Mouse (Mus musculus): ENCODE measurements around the gene Dnpep.
A peak's percentile ranks its signal among the peaks of the same experiment; 100 is the strongest.

Dnpep gene

DNA sequence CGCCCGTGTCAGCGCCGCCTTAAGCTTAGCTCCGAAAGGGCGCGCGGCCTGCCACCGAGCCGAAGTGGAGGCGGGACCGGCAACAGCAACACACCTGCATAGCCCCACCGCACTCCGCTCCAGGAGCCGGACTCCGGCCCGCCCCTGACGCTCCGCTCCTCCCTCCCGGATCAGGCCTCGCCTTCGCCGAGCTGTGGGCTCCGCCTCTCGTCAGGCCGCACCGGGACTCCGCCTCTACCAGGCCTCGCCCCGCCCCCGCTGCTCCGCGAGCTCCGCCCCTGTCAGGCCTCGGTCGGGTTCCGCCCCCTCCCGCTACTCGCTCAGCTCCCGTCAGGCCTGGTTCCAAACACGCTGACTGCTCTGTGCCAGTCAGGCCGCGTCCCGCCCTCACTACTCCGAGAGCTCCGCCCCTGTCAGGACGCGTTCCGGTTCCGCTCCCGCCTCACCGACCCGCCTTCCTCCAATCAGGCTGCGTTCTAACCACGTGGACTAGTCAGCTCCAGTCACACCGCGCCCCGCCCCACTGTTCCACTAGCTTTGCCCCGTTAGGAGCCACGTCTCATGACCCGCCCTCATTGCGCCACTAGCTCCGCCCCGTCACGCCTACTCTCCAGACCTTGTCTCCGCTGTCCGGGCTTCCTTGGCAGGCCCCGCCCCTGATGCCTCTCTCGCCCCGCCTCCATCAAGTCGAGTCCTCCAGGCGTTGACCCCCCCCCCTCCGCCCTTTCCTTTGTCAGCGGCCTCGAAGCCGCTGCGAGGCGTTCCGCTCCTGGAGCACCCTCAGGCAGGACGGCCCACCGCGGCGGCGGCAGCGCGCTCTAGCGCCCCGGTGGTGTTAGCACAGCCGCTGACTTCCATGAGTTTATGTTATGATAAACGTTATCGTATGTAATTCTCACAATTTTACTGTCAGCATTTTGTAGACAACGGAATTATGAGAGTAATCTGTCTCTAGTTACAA is at the start of gene Dnpep:
TSS of gene Dnpep (minus strand) at position 750 of the 961 bp plus-strand sequence.
- DNase-seq (ENCODE audit: low read depth) = peak; percentile 100

DNA sequence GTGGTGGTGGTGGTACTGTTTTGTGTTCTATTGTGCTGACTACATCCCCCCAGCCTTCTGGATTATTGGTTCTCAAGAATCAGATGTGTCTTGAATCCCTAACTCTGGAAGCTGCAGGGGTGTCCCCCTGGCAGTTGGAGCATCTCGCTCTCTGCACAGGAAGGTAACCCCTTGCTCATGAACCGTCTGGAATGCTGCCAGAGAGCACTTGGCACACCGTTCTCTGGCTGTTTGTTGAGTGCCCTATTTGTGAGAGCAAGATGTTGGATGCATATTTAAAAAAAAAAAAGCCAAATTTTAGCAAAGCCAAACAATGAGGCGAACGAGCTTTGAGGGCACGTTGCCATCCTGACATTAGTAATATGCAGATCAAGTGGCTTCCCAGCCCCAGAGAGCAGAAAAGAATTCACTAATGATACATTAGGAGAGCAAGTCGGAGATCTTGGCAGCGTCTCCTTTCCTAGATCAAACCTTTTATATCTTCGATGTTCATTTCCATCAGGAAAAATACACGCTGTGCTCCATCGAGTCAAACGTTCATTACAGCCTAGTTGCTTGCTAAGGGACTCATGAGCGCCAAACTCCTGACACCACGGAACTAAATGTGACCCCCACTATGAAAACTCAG is 47.8 kb upstream of the Dnpep start:
- no peak for DNase-seq (ENCODE audit: low read depth)

DNA sequence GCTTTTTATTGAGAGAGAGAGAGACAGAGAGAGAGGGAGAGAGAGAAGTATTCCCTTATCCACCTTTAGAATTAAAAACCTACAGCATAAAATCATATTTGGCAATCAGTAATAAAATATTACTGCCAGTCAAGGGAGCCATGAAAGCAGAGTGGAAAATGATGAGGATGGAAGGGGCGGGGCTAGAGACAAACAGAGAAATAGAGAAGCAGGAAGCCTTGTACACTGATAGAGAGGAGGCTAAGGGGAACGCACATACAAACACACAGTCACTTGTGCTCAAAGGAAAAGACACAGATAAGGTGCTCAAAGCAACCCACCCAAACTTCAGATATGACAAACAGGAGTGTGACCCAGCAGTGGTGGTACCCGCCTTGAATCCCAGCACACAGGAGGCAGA is 46.1 kb upstream of the Dnpep start:
- no peak for DNase-seq (ENCODE audit: low read depth)

DNA sequence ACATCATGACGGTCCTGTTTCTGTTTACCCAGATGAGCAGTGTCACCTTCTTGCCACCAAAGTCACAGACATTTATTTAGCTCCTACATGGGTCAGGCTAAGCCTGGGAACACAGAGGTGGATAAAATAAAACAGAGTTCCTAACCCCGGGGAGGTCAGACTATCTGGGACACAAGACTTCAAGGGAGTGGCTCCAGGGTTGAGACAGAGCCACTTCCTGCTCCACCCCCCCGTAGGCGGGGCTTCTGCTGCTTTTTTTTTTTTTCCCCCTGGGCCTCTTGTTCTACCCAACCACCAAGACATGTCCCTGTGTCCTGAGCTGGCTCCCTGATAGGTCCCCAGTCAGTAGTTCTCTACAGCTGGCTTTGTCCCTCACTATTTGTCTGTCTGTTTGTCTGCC is 44.0 kb upstream of the Dnpep start:
- DNase-seq (ENCODE audit: low read depth) = no peak

DNA sequence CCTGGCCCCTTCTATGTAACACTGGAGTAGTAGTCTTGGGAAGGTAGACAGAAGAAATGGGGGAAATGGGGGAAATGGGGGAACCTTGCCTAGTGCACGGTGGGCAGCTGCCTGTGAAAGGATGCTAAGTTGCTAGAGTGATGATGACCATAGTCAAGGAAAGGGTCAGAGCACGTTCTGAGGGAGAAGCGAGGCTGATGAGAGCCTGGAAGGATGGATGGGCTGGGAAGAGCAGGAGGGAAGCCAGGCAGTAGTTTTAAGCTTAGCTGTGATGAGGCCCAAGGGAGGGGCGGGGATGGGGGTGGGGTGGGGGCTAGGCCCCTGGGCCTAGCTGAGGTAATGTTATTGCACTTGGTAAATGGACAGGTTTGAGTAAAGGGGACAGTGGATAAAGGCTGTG is 43.3 kb upstream of the Dnpep start:
- DNase-seq (ENCODE audit: low read depth) = no peak

DNA sequence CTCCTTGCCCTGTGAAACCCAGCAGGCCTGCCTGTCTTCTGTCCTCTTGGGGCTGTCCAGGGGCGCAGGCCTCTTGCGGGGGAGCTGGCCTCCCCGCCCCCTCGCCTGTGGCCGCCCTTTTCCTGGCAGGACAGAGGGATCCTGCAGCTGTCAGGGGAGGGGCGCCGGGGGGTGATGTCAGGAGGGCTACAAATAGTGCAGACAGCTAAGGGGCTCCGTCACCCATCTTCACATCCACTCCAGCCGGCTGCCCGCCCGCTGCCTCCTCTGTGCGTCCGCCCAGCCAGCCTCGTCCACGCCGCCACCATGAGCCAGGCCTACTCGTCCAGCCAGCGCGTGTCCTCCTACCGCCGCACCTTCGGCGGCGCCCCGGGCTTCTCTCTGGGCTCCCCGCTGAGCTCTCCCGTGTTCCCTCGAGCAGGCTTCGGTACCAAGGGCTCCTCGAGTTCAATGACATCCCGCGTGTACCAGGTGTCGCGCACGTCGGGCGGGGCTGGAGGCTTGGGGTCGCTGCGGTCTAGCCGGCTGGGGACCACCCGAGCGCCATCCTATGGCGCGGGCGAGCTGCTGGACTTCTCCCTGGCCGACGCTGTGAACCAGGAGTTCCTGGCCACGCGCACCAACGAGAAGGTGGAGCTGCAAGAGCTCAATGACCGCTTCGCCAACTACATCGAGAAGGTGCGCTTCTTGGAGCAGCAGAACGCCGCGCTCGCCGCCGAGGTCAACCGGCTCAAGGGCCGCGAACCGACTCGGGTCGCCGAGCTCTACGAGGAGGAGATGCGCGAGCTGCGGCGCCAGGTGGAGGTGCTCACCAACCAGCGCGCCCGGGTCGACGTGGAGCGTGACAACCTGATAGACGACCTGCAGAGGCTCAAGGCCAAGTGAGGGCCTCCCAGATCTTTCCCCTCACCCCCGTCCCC is 42.6 kb upstream of the Dnpep start, which contains the start of gene Des:
TSS of gene Des (plus strand) at position 218 of the 920 bp plus-strand sequence.
- no peak for DNase-seq (ENCODE audit: low read depth)

DNA sequence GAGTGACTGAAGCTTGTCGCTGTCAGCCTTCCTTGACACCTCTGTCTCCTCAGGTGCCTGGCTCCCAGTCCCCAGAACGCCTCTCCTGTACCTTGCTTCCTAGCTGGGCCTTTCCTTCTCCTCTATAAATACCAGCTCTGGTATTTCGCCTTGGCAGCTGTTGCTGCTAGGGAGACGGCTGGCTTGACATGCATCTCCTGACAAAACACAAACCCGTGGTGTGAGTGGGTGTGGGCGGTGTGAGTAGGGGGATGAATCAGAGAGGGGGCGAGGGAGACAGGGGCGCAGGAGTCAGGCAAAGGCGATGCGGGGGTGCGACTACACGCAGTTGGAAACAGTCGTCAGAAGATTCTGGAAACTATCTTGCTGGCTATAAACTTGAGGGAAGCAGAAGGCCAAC is 41.6 kb upstream of the Dnpep start:
- no peak for DNase-seq (ENCODE audit: low read depth)

DNA sequence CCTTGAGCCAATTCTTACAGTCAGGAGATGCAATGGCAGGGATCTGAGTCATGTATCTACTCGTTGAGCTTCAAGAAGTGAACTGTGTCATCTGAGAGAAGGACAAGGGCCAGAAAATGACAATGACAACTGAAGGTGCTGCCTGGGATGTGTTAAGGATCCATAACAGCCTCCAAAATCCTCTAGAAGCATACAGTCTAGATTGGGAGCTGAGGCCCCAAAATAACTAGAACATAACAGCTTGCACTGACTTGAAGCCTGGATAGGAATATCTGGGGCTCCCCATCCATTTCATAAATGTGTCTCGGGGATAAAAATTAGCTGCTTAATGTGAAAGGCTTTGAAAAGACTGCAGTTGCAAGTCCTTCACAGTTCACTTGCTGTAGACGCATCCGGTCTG is 40.2 kb upstream of the Dnpep start:
- DNase-seq (ENCODE audit: low read depth) = no peak

DNA sequence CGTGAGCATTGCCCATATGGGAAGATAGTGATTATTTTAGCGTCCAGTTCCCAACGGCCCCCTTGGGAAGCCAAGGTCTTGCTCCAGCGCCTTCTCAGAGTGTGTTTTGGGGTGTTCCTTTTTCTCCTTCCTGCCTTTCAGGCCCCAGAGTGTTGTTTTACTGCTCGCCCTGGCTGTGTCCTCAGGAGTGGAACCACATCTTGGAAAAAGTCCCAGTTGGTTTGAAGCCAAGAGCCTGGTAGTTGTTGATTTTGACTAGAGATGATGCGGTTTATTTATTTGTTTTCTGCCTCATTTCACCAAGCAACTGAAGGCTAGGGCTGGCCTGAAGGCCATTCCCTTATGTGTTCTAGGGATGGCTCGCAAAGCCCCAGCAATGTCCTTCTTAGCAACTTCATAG is 39.5 kb upstream of the Dnpep start:
- no peak for DNase-seq (ENCODE audit: low read depth)

DNA sequence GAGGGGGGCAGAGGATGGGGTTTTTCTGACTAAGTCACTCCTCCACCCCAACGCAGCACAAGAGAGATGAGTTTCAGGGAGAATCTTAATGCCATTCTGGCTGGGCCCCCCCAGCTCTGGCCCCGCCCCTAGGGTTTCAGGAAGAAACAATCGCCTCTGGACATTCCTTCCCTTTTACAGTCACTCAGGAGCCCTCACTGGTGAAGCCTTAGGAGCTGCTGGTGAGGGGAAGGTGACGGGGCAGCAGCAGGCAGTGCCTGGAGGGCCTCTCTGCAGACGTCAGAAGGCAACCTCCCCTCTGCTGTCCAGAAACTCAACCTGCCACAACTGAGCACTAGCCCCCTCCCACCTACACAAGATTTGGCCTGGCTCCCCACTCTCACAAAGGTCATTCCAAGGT is 31.5 kb upstream of the Dnpep start:
- no peak for DNase-seq (ENCODE audit: low read depth)

DNA sequence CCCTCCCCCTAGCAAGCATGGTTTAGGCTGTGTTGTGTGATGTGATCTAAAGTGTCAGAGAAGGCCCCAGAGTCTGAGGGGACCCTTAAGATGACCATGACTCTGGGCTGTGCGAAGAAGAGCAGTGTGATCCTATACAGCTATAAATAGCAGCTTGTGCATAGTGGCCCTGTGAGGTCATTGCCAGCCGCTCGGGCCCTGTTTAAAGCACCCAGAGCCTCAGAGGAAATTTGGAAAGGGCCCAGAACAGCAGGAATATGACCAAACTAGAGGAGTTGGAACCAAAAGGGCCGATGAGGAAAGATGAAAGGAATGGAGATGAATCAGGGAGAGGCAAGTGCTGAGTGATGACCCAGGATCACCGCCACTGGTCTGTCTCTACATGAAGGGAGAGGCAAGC is 29.5 kb upstream of the Dnpep start:
- DNase-seq (ENCODE audit: low read depth) = no peak

DNA sequence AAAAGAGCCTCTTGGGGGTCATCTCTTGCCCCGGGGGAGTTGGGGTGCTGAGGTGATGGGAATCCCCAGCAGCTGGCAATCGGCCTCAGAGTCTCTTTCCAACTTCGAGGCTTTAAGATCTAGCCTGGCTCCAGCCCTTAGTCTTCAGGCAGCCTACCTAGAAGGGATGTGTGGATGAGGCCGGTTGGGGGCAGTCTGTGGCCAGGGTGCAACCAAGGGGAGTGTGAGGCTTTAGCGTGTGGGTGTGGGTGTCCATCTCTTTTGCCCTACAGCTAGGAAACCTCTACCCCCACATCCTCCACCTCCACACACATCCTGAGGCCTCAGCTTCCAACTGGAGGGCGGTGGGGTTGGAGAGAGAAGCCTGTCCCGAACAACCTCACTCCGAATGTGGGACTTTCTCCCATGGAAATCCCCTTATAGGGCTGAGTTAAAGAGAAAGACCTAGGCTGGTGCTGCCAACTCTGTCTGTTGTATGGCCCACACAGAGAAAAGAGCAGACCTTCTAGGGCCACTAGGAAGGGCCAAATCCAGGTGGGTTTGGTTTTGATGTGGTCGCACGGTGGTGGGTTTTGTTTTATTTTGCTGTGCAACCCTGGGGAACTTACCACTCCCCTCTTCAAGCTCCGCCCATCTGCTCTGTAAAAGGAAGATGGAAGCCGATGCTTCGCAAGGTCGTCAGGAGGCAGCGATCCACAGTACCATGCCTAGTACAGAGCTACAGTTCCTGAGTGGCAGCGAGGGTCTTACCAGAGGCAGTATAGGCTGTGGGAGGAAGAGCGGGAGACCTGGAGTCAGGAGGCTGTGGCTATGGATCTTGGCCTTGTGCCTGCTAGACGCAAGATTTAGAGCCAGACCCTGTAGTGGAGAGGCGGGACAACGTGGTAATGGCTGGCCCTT is 27.5 kb upstream of the Dnpep start:
- DNase-seq (ENCODE audit: low read depth) = no peak

DNA sequence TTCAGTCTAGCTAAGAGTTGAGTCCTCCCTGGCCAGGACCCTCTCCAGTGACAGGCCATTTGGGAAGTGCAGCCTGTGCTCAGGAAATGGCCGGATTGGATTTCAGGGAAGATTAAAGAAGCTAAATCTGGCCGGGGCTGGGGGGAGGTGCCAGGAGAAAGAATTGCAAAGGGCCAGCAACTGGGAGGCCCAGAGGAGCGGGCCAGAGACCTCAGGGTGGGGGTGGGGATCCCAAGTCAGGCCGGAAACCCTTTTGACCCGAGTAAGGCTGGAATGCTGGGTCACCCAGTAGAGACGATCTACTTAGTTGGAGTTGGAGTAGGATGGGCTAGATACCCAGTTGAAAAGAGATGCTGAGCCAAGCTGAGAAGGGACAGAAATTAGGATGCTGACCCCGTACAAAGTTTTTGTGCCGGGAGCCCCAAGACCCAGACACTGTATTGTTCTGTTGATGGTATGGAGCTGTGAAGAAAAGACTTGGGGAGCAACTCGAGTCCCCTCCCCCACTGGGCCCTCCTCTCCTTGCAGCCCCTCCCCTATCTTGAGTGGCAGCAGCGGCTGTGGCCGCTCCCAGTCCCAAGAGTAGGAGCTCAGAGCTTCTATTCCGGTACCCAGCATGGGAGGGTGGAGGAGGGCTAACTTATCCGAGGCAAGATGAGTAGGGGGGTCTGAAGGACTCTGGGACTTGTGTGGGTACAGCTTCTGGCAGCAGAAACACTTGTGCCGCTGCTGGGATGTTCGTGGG is 26.7 kb upstream of the Dnpep start:
- DNase-seq (ENCODE audit: low read depth) = no peak

DNA sequence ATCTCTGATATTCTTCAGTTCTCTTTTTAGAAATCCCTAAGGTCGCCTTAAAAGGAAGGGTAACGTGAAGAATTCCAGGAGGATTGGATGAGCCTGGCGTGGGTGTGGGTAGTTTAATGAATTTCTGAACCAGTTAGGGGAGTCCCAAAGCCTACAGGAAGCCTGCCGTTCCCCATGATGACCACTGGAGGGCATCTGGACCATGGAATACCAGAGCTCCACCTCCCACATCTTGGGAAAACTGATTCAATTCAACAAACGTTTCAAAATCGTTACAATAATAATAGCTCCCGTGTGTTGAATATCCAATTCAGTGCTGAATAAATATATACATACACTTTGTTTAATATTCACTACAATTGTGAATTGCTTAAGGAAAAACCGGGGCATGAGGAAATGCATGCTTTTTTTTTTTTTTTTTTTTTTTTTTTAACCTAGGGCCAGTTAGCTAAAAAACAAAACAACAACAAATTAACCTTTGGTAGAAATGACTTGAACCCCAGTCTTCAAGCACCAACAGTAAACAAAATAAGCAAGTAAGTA is 25.2 kb upstream of the Dnpep start:
- DNase-seq (ENCODE audit: low read depth) = no peak

DNA sequence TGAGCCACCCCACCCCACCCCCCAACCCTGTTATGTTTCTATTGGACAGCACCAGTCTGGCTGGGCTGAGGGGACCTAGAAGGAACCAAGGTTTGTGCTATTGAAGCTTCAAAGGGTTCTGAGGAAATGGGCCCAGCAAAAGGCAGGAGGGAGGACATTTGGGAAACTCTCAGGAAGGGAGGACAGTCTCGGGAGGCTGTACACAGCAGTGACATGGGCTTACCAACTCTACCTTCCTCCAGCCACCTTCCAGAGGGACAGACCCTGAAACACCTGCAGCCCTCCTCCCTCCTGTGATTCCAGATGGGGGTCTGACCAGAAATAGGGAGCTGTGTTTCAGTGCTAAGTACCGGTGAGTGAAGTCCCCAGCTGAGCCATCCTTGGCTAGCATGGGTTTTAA is 22.7 kb upstream of the Dnpep start:
- no peak for DNase-seq (ENCODE audit: low read depth)

DNA sequence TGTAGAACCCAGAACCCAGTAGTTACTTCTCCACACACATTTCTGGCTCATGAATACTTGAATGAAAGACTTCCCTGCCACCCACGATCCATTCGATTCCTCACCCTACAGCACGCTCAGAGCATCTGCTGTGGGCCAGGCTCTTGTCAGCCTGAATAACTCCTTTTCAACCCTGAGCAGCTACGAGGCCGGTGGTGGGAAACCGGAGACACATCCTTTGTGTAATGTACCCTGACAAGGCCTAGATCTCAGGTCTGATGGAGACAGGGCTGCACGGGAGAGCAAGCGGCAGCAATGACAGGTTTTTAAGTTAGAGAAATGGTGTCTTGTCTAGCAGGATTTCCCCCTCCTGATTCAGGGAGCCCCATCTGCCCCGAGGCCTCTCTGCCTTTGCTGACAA is 21.5 kb upstream of the Dnpep start:
- no peak for DNase-seq (ENCODE audit: low read depth)

DNA sequence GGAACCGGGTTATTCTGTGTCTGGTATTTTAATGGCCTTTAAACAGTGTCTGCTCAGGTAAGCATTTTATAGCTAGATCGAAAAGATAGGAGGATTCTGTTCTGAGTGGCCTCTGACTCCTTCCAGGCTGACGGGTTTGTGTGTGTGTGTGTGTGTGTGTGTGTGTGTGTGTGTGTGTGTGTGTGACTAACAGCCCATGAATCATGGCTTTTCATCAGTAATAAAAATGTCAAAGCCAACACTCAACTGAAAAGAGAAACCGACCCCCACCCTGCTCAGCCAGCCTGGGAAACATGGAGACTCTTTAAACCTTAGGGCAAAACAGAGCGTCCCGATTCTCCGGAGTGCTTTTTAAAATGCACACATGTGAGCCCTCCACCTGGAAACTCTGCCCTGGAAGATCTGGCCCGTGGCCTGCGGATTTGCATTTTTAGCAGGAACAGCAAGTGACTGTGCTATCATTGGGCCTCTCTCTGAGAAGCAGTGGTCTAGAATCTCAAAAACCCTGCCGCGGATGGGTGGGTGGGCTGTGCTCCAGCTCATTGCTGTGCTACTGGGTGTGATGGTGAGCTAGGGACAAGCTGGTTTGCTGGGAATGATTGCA is 20.4 kb upstream of the Dnpep start:
- DNase-seq (ENCODE audit: low read depth) = no peak

DNA sequence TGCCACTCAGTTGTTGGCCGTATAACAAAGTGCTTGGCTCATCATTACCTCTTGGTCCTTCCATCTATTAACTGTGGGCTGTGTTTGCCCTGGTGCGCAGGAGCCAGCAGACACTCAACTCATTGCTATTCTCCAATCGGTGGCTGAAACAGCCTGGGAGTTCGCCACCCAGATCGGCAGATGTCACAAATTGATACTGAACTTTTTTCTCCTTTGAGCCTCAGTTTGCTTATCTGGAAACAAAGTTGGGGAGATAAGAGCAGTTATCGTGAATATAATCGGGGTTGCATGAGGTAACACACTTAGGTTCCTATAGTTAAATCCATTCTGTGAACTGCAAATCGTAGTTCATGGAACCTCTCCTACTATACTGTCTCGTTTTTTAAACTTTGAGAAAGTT is 19.3 kb upstream of the Dnpep start:
- DNase-seq (ENCODE audit: low read depth) = no peak

DNA sequence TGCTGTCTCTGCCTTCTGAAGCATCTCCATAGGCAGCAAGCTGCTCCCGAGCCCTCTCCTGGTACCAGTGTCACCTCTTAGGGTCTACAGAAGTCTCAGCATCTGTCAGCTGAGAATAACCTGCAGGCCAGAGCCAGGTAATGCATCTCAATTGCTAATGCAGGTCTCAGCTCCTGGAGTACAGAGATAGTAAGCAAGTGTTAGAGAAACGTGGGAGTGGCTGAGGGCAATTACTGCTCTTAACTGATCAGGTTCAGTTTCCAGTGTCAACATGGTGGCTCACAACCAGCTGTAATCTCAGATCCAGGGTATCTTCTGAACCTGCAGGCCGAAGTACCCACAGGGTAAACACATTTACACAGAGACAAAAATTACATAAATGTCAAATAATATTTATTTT is 18.7 kb upstream of the Dnpep start:
- DNase-seq (ENCODE audit: low read depth) = no peak

DNA sequence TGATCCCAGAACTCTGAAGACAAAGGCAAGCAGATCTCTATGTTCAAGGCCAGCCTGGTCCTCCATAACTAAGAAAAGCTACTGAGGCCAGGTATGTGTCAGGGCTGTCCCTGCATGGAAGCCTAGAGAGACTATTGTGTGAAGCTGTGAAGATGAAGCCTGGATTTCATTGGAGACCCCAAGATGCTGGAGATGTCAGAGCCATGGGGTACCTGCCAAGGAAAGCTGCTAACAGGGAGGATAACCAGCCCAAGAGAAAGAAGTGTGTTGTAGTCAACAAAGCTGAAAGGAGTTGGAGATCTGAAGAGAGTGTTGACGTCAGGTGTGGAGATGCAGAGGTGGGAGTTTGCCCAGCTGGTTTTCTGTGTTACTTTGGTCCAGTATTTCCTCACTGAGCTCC is 13.5 kb upstream of the Dnpep start:
- no peak for DNase-seq (ENCODE audit: low read depth)
